Mouse (Mus musculus): ENCODE data around the gene Fam151b. TPM values are rescaled to one million over a fixed set of nuclear protein-coding genes. Genes with fewer than 3 reads are reported as not detected.

Fam151b gene
- total RNA-seq (2021), result 1 to 10 TPM; 2.0 to 2.2 TPM
- 1.0 and 1.7 TPM in 2 replicates for polyA plus RNA-seq (2012; rRNA removed)
- long read RNA-seq, partial matches to known transcripts, result 0 of 3 reads
- long read RNA-seq, other reads (novel, unspliced or antisense), result 1 of 3 reads

- Histone ChIP-seq H3K36me3 (ENCODE audit: control insufficient read depth, insufficient read depth, low read length) (no peaks in the 10 kb centered on the region), H3K9ac (ENCODE audit: low read depth, low read length) (peak within 1 kb of the TSS; percentile 52), H3K27ac (peak within 1 kb of the TSS; percentile 64), H3K4me3 (peak within 1 kb of the TSS; percentile 55), H3K27me3 (ENCODE audit: control insufficient read depth, insufficient read depth, low read length) (no peaks in the 10 kb centered on the region), H3K4me1 (ENCODE audit: control insufficient read depth, insufficient read depth, low read length) (no peaks in the 10 kb centered on the region), H3K79me2 (replicated peaks; ENCODE audit: control insufficient read depth, insufficient read depth, low read length) (no peaks in the 10 kb centered on the region)
- DNase-seq, result peak; percentile 87 to 92
- 7% methylated on average over 19 of the region's 19 CpGs for WGBS
- 0 out of 2 replicates have a peak, but pooled peaks have one; percentile 53 for TF ChIP-seq EP300 (IDR thresholded peaks at IDR 0.05; ENCODE audit: insufficient read depth, low read depth, low read length)
- peak; percentile 91 for TF ChIP-seq POLR2A (IDR thresholded peaks at IDR 0.05; ENCODE audit: insufficient read depth, low read depth, low read length)
- TF ChIP-seq CTCF (IDR thresholded peaks at IDR 0.05), result no peak
- intact Hi-C loops (cut with DNase I), result loop anchor here (2.0 to 5.0 kb wide), 2 partner anchors 129 to 577 kb away; partner anchors contain the start of genes Dhfr and Msh3
Measured at GRCm38 (mm10) chr13:92483852-92484463, at the start of gene Fam151b. TSS of gene Fam151b (minus strand) at chr13:92484015.

- Histone ChIP-seq H3K9ac (ENCODE audit: low read depth, low read length) (no peak overlapping the region), H3K27me3 (ENCODE audit: control insufficient read depth, insufficient read depth, low read length) (no peaks in the 10 kb centered on the region), H3K79me2 (replicated peaks; ENCODE audit: control insufficient read depth, insufficient read depth, low read length) (no peaks in the 10 kb centered on the region; the same call in 1 of the 2 replicates), H3K4me3 (no peak overlapping the region), H3K4me1 (ENCODE audit: control insufficient read depth, insufficient read depth, low read length) (no peaks in the 10 kb centered on the region; the same call in 1 of the 2 replicates), H3K36me3 (ENCODE audit: control insufficient read depth, insufficient read depth, low read length) (no peaks in the 10 kb centered on the region; the same call in none of the 2 replicates), H3K27ac (no peak overlapping the region)
- no peak for TF ChIP-seq EP300 (IDR thresholded peaks at IDR 0.05; ENCODE audit: insufficient read depth, low read depth, low read length)
- no peak for TF ChIP-seq CTCF (IDR thresholded peaks at IDR 0.05)
- WGBS, result 74% methylated on average over 2 of the region's 2 CpGs
- intact Hi-C loops (cut with DNase I), result loop anchor here (5.0 kb wide), 1 partner anchor 80 kb away; the partner anchor contains the start of gene Serinc5
- DNase-seq, result no peak
Measured at GRCm38 (mm10) chr13:92532216-92532615, 48.4 kb upstream of the Fam151b start.

GRCm38 (mm10) chr13:92531237-92531636 lies 47.4 kb upstream of the Fam151b start:
- TF ChIP-seq CTCF (IDR thresholded peaks at IDR 0.05) (no peak), POLR2A (IDR thresholded peaks at IDR 0.05; ENCODE audit: insufficient read depth, low read depth, low read length) (no peak), EP300 (IDR thresholded peaks at IDR 0.05; ENCODE audit: insufficient read depth, low read depth, low read length) (no peak)
- no peaks in the 10 kb centered on the region for H3K27me3 ChIP-seq (ENCODE audit: control insufficient read depth, insufficient read depth, low read length)
- peak overlapping the region; percentile 94 for H3K27ac ChIP-seq
- peak overlapping the region; percentile 92 for H3K9ac ChIP-seq (ENCODE audit: low read depth, low read length)
- DNase-seq, result no peak
- H3K79me2 ChIP-seq (replicated peaks; ENCODE audit: control insufficient read depth, insufficient read depth, low read length), result no peaks in the 10 kb centered on the region; the same call in 1 of the 2 replicates
- intact Hi-C loops (cut with DNase I), result loop anchor here (5.0 kb wide), 1 partner anchor 81 kb away; the partner anchor contains the start of gene Serinc5
- WGBS, result 4% methylated on average over 15 of the region's 15 CpGs
- H3K36me3 ChIP-seq (ENCODE audit: control insufficient read depth, insufficient read depth, low read length), result no peaks in the 10 kb centered on the region; the same call in none of the 2 replicates
- H3K4me1 ChIP-seq (ENCODE audit: control insufficient read depth, insufficient read depth, low read length), result no peaks in the 10 kb centered on the region; the same call in 1 of the 2 replicates
- peak overlapping the region; percentile 58 for H3K4me3 ChIP-seq

GRCm38 (mm10) chr13:92530721-92531211 lies 47.0 kb upstream of the Fam151b start, which contains the start of gene Zfyve16:
TSS of gene Zfyve16 (minus strand) at chr13:92530868.
- peak within 1 kb of the TSS; percentile 94 for H3K27ac ChIP-seq
- no peaks in the 10 kb centered on the region; the same call in none of the 2 replicates for H3K36me3 ChIP-seq (ENCODE audit: control insufficient read depth, insufficient read depth, low read length)
- under 1% methylated on average over 46 of the region's 46 CpGs for WGBS
- DNase-seq, result peak; percentile 98 to 99
- H3K79me2 ChIP-seq (replicated peaks; ENCODE audit: control insufficient read depth, insufficient read depth, low read length), result no peaks in the 10 kb centered on the region; the same call in 1 of the 2 replicates
- peak within 1 kb of the TSS; percentile 92 for H3K9ac ChIP-seq (ENCODE audit: low read depth, low read length)
- intact Hi-C loops (cut with DNase I), result loop anchor here (5.0 kb wide), 1 partner anchor 82 kb away; the partner anchor contains the start of gene Serinc5
- peak within 1 kb of the TSS; percentile 58 for H3K4me3 ChIP-seq
- H3K4me1 ChIP-seq (ENCODE audit: control insufficient read depth, insufficient read depth, low read length), result no peaks in the 10 kb centered on the region; the same call in 1 of the 2 replicates
- no peaks in the 10 kb centered on the region for H3K27me3 ChIP-seq (ENCODE audit: control insufficient read depth, insufficient read depth, low read length)
- TF ChIP-seq EP300 (IDR thresholded peaks at IDR 0.05; ENCODE audit: insufficient read depth, low read depth, low read length) (0 out of 2 replicates have a peak, but pooled peaks have one; percentile 66), CTCF (IDR thresholded peaks at IDR 0.05) (no peak), POLR2A (IDR thresholded peaks at IDR 0.05; ENCODE audit: insufficient read depth, low read depth, low read length) (peak; percentile 93)

- Histone ChIP-seq H3K36me3 (ENCODE audit: control insufficient read depth, insufficient read depth, low read length) (no peaks in the 10 kb centered on the region; the same call in none of the 2 replicates), H3K9ac (ENCODE audit: low read depth, low read length) (peak overlapping the region; percentile 91), H3K4me3 (peak overlapping the region; percentile 58), H3K79me2 (replicated peaks; ENCODE audit: control insufficient read depth, insufficient read depth, low read length) (no peaks in the 10 kb centered on the region; the same call in 1 of the 2 replicates), H3K27ac (peak overlapping the region; percentile 94), H3K4me1 (ENCODE audit: control insufficient read depth, insufficient read depth, low read length) (no peaks in the 10 kb centered on the region; the same call in 1 of the 2 replicates), H3K27me3 (ENCODE audit: control insufficient read depth, insufficient read depth, low read length) (no peaks in the 10 kb centered on the region)
- no peak for TF ChIP-seq POLR2A (IDR thresholded peaks at IDR 0.05; ENCODE audit: insufficient read depth, low read depth, low read length)
- no peak for TF ChIP-seq EP300 (IDR thresholded peaks at IDR 0.05; ENCODE audit: insufficient read depth, low read depth, low read length)
- no peak for TF ChIP-seq CTCF (IDR thresholded peaks at IDR 0.05)
- intact Hi-C loops (cut with DNase I), result loop anchor here (5.0 kb wide), 1 partner anchor 82 kb away; the partner anchor contains the start of gene Serinc5
- WGBS, result 1% methylated on average over 47 of the region's 47 CpGs
- no peak for DNase-seq
Measured at GRCm38 (mm10) chr13:92529828-92530720, 46.3 kb upstream of the Fam151b start.
